Mouse (Mus musculus): Measurements from ENCODE around the gene Olfr275. TPM values are rescaled to one million over a fixed set of nuclear protein-coding genes. Genes with fewer than 3 reads are reported as not detected.

Gene Olfr275
- polyA plus RNA-seq, 1 experiment from 2014 or later = not detected

Other genes starting within 250 kb of the Olfr275 start
- 0.14 TPM in 1 of 2 replicates, not detected in the other for gene Toporsl, start 218.3 kb upstream of the Olfr275 start, polyA plus RNA-seq (2016; fragmentation: Nextera tagmentation; extraction: Ambion mirVana)
- not detected in 2 replicates for gene Olfr273, start 44.6 kb downstream of the Olfr275 start, polyA plus RNA-seq (2016; fragmentation: Nextera tagmentation; extraction: Ambion mirVana)
- gene Olfr272, start 104.6 kb downstream of the Olfr275 start, polyA plus RNA-seq (2016; fragmentation: Nextera tagmentation; extraction: Ambion mirVana) = not detected in 2 replicates
- not detected in 2 replicates for gene Olfr270, start 149.9 kb downstream of the Olfr275 start, polyA plus RNA-seq (2016; fragmentation: Nextera tagmentation; extraction: Ambion mirVana)
- gene Nipsnap3a, start 174.7 kb downstream of the Olfr275 start, polyA plus RNA-seq (2016; fragmentation: Nextera tagmentation; extraction: Ambion mirVana) = not detected in 2 replicates
- gene Nipsnap3b, start 197.3 kb downstream of the Olfr275 start, polyA plus RNA-seq (2016; fragmentation: Nextera tagmentation; extraction: Ambion mirVana) = 95.1 and 105 TPM in 2 replicates

Data from forebrain, embryonic 12.5 days (tissue).